Mouse (Mus musculus): ENCODE data around the gene Sub1. TPM values are rescaled to one million over a fixed set of nuclear protein-coding genes. Genes with fewer than 3 reads are reported as not detected.

The Sub1 gene
- total and polyA plus RNA-seq, 3 experiments: 553 to 2,677 (median 1,927) TPM

DNA sequence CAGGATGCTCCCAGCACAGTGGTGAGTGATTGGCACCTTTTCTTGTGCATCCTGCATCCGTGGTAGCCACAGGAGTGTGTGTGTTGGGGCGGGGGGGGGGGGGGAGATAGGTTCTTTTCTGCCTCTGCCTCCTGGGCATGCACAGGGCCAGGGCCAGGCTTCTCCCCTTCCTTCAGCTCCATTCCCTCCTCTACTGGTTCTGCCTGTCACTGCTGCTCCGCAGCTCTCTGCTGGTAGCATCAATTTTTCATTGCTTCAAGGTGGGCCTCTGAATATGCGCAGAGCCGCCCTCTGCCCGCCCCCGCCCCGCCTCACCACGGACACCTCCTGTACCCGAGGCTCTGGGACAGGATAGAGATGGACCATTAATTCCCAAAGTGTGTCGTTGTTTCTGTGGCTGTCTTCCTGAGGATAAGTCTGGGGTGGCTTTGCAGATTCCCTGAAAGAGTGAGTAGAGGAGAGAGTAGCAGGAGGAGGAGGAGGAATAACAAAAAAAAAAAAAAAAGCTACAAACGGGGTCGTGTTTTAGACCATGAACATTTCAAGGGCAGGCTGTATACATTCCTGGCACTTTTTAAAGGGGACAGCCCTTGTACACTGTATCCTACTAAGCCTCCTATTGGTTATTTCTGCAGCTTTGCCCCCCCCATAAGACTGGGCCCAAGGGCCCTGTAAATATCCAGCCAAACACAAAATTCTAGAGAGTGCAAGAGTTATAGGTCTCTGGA, 21.1 kb upstream of the Sub1 start:
- Histone ChIP-seq H3K9ac (ENCODE audit: insufficient read depth, low read depth) (no peak overlapping the region), H3K4me1 (ENCODE audit: control insufficient read depth in 1 of 2, insufficient read depth in 2 of 2) (peaks cover 14 to 55% of the 10 kb centered on the region in 2 experiments), H3K4me3 (replicated peaks in 1 of 3; ENCODE audit: low read depth in 2 of 3, low read length in 2 of 3, poor library complexity in 1 of 3) (no peak overlapping the region), H3K9me3 (replicated peaks; ENCODE audit: low read length) (no peaks in the 10 kb centered on the region), H3K4me2 (ENCODE audit: insufficient read depth, low read depth, poor library complexity, severe bottlenecking) (no peak overlapping the region), H3K27me3 (replicated peaks) (no peaks in the 10 kb centered on the region), H3K27ac (ENCODE audit: insufficient read depth, low read depth) (no peak overlapping the region), H3K36me3 (replicated peaks in 1 of 2; ENCODE audit: control insufficient read depth in 1 of 2, insufficient read depth in 1 of 2, low read length in 1 of 2) (no peaks in the 10 kb centered on the region), H3K79me2 (replicated peaks; ENCODE audit: control insufficient read depth, extremely low read depth, insufficient read depth, poor library complexity, severe bottlenecking) (no peaks in the 10 kb centered on the region)
- TF ChIP-seq ZNF384 (IDR thresholded peaks at IDR 0.05; ENCODE audit: low read depth, low read length) (no peak), SMC3 (IDR thresholded peaks at IDR 0.05; ENCODE audit: low read depth, low read length) (no peak), PAX5 (IDR thresholded peaks at IDR 0.05; ENCODE audit: low read length) (no peak), MAZ (IDR thresholded peaks at IDR 0.05; ENCODE audit: low read depth, low read length) (no peak), HCFC1 (IDR thresholded peaks at IDR 0.05; ENCODE audit: low read depth, low read length) (no peak)
- no peak for DNase-seq (ENCODE audit: extremely low read depth)
- dilution Hi-C loops (cut with MboI; ENCODE audit: extremely low pct_ligation_motif_present, extremely low pct_unique_long_range_greater_than_20kb, low sequenced_read_pairs) (no loop called here), in situ Hi-C loops (cut with MboI; ENCODE audit: low pct_ligation_motif_present, low pct_unique_long_range_greater_than_20kb, low sequenced_read_pairs) (no loop called here)

DNA sequence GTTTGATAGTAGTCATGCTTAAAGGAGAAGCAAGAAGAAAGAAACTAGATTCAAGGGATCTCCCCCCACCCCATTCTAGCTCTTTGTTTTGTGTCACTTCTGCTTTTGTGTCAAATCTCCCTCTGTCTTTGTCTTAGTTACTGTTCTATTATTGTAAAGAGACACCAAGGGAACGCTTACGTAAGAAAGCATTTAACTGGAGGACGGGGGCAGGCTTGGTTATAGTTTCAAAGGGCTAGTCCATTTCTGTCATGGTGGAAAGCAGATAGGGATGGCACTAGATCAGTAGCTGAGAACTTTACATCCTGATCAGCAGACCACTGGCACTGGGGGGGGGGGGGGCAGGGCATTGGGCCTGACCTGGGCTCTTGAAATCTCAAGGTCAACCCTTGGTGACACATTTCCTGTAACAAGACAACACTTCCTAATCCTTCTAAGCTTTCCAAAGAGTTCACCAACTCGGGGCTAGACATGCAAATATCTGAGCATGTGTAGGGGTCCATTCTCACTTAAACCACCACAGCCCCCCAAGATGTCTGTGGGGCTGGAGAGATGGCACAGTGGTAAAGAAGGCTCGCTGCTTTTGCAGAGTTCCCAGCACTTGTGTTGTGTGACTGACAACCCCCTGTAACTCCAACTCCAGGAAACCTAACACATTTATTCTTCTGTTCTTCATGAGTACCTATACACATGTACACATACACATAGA, 17.6 kb upstream of the Sub1 start:
- H3K9me3 ChIP-seq (replicated peaks; ENCODE audit: low read length): no peaks in the 10 kb centered on the region
- peaks cover 25 to 63% of the 10 kb centered on the region in 2 experiments for H3K4me1 ChIP-seq (ENCODE audit: control insufficient read depth in 1 of 2, insufficient read depth in 2 of 2)
- in situ Hi-C loops (cut with MboI; ENCODE audit: low pct_ligation_motif_present, low pct_unique_long_range_greater_than_20kb, low sequenced_read_pairs) (no loop called here), dilution Hi-C loops (cut with MboI; ENCODE audit: extremely low pct_ligation_motif_present, extremely low pct_unique_long_range_greater_than_20kb, low sequenced_read_pairs) (no loop called here)
- no peaks in the 10 kb centered on the region for H3K27me3 ChIP-seq (replicated peaks)
- DNase-seq (ENCODE audit: extremely low read depth): peak; percentile 98
- no peak overlapping the region for H3K9ac ChIP-seq (ENCODE audit: insufficient read depth, low read depth)
- H3K36me3 ChIP-seq (replicated peaks in 1 of 2; ENCODE audit: control insufficient read depth in 1 of 2, insufficient read depth in 1 of 2, low read length in 1 of 2): no peaks in the 10 kb centered on the region
- no peak overlapping the region; the same call in 1 of the 2 replicates for H3K4me2 ChIP-seq (ENCODE audit: insufficient read depth, low read depth, poor library complexity, severe bottlenecking)
- H3K79me2 ChIP-seq (replicated peaks; ENCODE audit: control insufficient read depth, extremely low read depth, insufficient read depth, poor library complexity, severe bottlenecking): no peaks in the 10 kb centered on the region
- peak overlapping the region; percentile 74 for H3K27ac ChIP-seq (ENCODE audit: insufficient read depth, low read depth)
- H3K4me3 ChIP-seq (replicated peaks in 1 of 3; ENCODE audit: low read depth in 2 of 3, low read length in 2 of 3, poor library complexity in 1 of 3): no peak overlapping the region
- TF ChIP-seq TBP (conservative IDR thresholded peaks at IDR 0.05; ENCODE audit: low read depth, low read length) (peak; percentile 53; the same call in 1 of the 2 replicates), MYC (IDR thresholded peaks at IDR 0.05; ENCODE audit: low read depth, low read length) (peak; percentile 69; the same call in 1 of the 2 replicates), E2F4 (IDR thresholded peaks at IDR 0.05; ENCODE audit: insufficient replicate concordance, low read depth, low read length) (0 out of 2 replicates have a peak, but pooled peaks have one; percentile 71), MXI1 (IDR thresholded peaks at IDR 0.05; ENCODE audit: low read depth, low read length) (peak; percentile 63; the same call in 1 of the 2 replicates), EP300 (IDR thresholded peaks at IDR 0.05; ENCODE audit: low read length) (peak; percentile 98), KAT2A (IDR thresholded peaks at IDR 0.05; ENCODE audit: insufficient replicate concordance, low read length) (no peak), JUND (conservative IDR thresholded peaks at IDR 0.05; ENCODE audit: low read depth, low read length) (peak; percentile 81), POLR2A (IDR thresholded peaks at IDR 0.05; ENCODE audit: low read depth, low read length) (peak; percentile 34; the same call in 1 of the 2 replicates), CHD2 (IDR thresholded peaks at IDR 0.05; ENCODE audit: low read length) (peak; percentile 87), ZC3H11A (IDR thresholded peaks at IDR 0.05; ENCODE audit: low read depth, low read length) (no peak), ZMIZ1 (IDR thresholded peaks at IDR 0.05; ENCODE audit: low read depth, low read length) (no peak), UBTF (IDR thresholded peaks at IDR 0.05; ENCODE audit: low read depth, low read length) (no peak), ZNF384 (IDR thresholded peaks at IDR 0.05; ENCODE audit: low read depth, low read length) (peak; percentile 56; the same call in 1 of the 2 replicates), ETS1 (conservative IDR thresholded peaks at IDR 0.05; ENCODE audit: low read depth, low read length) (peak; percentile 96), MAX (IDR thresholded peaks at IDR 0.05; ENCODE audit: low read length) (no peak; the same call in none of the 2 replicates), MAZ (IDR thresholded peaks at IDR 0.05; ENCODE audit: low read depth, low read length) (peak; percentile 97), NRF1 (IDR thresholded peaks at IDR 0.05; ENCODE audit: low read depth, low read length) (no peak), RCOR1 (conservative IDR thresholded peaks at IDR 0.05; ENCODE audit: low read depth, low read length) (peak; percentile 96), ZKSCAN1 (IDR thresholded peaks at IDR 0.05; ENCODE audit: borderline replicate concordance, low read depth, low read length) (no peak), SMC3 (IDR thresholded peaks at IDR 0.05; ENCODE audit: low read depth, low read length) (no peak), TCF12 (IDR thresholded peaks at IDR 0.05; ENCODE audit: low read depth, low read length) (0 out of 2 replicates have a peak, but pooled peaks have one; percentile 86), RAD21 (IDR thresholded peaks at IDR 0.05; ENCODE audit: low read depth, low read length) (no peak), SIN3A (IDR thresholded peaks at IDR 0.05; ENCODE audit: low read length) (peak; percentile 79; the same call in 1 of the 2 replicates), HCFC1 (IDR thresholded peaks at IDR 0.05; ENCODE audit: low read depth, low read length) (peak; percentile 49; the same call in 1 of the 2 replicates), MAFK (IDR thresholded peaks at IDR 0.05; ENCODE audit: insufficient replicate concordance, low read length) (peak; percentile 80), POLR2AphosphoS2 (IDR thresholded peaks at IDR 0.05; ENCODE audit: low read depth, low read length) (no peak), BHLHE40 (IDR thresholded peaks at IDR 0.05; ENCODE audit: low read depth, low read length) (no peak; the same call in 1 of the 2 replicates), PAX5 (IDR thresholded peaks at IDR 0.05; ENCODE audit: low read length) (no peak), ELF1 (IDR thresholded peaks at IDR 0.05; ENCODE audit: low read depth, low read length) (no peak)
